Mouse (Mus musculus) frontal cortex, adult 2 months (tissue): Measurements from ENCODE around the gene Dnajb13. TPM values are rescaled to one million over a fixed set of nuclear protein-coding genes. Genes with fewer than 3 reads are reported as not detected.
"Not testable (repeated sequence)": the region's sequence is repeated elsewhere in the genome, so short reads cannot be mapped to it uniquely, and the experiment has no call there.

ENCODE experiments used
- DNase-seq, 2 experiments: peaks; one replicate each; pipeline ENCODE4 v3.0.0; 2022; ENCODE audit warnings: low spot score in 1 of 2; ENCODE audit errors: extremely low spot score in 1 of 2
- polyA plus RNA-seq: library from polyadenylated mRNA; depleted of rRNA; stranded (reverse); fragments of >200 nt; gene quantifications from 2 replicates; pipeline ENCODE4 v1.2.3, GENCODE M21; 2012

Dnajb13 gene
- polyA plus RNA-seq, 1 experiment: 0.98 TPM

DNA sequence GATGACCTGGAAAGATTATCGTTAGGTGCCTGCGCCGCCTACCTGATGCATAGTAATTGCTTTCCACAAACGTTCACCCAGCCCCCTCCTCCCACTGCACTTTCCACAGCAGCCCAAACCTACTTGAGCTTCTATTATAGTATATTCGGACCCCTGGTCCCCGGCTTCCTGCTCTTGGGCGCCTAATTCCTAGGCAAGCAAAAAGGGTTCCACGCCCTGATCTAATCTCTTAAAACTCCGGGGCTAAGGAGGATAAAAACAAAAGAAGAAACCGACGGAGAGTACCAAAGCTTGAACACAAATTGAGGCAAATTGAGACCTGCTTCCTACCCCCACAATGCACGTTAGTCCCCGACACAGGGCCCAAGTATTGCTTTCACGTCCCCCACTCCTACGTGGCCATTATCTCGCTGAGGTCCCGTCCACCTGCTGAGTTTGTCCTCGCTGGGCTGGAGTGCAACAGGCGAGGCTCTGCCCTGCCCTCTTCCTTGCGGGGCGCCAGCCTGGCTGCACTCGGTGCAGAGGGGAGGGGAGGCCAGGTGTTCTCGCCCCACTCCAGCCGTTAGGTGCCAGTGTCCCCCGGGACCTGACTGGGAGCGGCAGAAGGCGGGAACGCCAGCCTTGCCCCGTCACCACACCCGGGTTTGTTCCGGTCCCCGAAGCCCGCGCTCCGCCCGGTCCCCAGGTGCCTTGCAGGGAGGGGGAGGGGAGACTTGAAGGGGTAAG lies 22.2 kb downstream of the Dnajb13 start:
- DNase-seq: no peak

- DNase-seq: no peak
Measured at GRCm38 (mm10) chr7:100488474-100489048, 26.2 kb downstream of the Dnajb13 start.

- no peak for DNase-seq
Measured at GRCm38 (mm10) chr7:100487301-100487700, 27.5 kb downstream of the Dnajb13 start.

- DNase-seq: peak in 1 of 2 experiments; percentile 32
Measured at GRCm38 (mm10) chr7:100484493-100484892, 30.3 kb downstream of the Dnajb13 start.

GRCm38 (mm10) chr7:100482046-100482445 lies 32.7 kb downstream of the Dnajb13 start:
- DNase-seq: not testable (repeated sequence)

DNA sequence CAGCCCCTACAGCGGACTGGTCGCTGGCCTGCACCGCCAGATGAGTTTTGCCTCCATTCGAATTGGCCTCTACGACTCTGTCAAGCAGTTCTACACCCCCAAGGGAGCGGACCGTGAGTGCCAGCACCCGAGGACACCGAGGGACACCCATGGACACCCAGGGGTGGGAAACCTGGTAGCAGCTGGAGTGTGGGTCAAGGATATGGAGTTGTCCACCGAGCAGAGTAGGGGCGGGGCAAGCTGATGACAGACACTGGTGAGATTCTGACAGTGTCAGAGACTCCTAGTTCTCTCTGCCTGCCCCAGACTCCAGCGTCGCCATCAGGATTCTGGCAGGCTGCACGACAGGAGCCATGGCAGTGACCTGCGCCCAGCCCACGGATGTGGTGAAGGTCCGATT lies 34.6 kb downstream of the Dnajb13 start:
- no peak for DNase-seq

GRCm38 (mm10) chr7:100479823-100480164 lies 35.0 kb downstream of the Dnajb13 start:
- no peak for DNase-seq

- DNase-seq: no peak
Measured at GRCm38 (mm10) chr7:100479100-100479822, 35.5 kb downstream of the Dnajb13 start.

GRCm38 (mm10) chr7:100474680-100475079 lies 40.1 kb downstream of the Dnajb13 start:
- no peak for DNase-seq

- no peak for DNase-seq
Measured at GRCm38 (mm10) chr7:100473846-100474454, 40.8 kb downstream of the Dnajb13 start.

DNA sequence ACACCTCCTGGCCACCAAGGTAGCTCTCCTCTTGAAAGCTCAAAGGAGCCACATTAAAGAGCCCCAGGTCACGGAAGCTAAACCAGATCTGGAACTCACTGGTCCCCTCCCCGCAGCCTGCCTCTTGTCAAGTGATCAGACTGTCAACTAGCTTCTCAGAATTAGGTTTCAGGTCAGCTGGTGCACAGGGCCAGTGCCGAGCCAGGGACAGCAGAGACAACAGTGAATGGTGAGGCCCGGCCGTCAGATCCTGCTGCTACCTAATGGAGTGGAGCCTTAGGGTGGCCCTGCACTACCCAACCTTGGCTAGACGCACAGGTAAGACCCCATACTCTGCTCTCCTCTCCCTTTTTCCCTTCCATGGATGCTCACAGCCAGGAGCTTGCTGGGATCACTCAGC lies 42.0 kb downstream of the Dnajb13 start, which contains the start of gene Ucp3:
Ucp3 (plus strand) TSS at position 214 of the 400 bp plus-strand sequence.
- DNase-seq: no peak

DNA sequence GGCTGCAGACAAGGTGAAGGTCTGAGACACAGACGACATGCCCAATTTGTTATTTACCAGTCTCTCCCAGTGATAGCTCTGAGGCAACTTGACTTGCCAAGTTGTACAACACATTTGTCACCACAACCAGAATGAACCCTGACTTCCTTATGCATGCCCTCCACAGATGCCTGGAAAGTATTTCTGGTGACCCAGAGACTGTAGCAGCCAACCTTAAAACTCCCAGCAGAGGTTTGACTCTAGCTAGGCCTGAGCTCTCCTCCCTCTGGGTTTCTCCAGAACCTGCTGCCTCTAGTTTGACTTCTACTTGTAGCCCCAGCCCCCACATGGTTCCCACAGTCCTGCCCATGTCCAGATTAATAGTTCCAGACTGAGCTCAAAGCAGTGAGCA lies 43.4 kb downstream of the Dnajb13 start:
- DNase-seq: no peak

DNA sequence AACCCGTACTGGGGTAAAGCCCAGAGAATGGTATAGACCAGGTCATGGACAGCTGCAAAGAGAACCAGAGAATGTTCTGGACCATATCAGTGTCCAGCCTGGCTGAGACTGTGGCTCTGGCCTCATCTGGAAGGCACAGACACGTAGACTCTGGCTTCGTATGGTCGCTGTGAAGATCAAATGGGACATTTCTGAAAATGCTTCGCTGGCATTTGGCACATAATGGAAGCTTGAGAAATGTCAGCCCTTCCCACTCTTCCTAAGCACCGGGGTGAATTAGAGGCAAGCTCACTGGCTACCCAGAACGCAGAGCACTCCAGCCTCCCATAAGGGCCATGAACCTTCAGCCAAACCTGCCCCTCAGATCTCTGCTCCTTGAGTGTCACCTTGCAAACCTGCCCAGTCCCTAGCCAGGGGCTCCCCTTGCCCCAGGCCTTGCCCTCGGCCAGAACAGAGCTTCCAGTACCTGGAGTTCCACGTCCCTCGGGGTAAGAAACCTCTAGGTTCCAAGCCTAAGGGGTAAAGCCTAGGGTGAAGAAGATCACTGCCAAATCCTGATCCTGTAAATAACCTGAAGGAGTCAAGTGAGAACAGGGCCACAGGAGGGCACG lies 43.9 kb downstream of the Dnajb13 start:
- DNase-seq: no peak

- DNase-seq: no peak
Measured at GRCm38 (mm10) chr7:100469502-100469901, 45.3 kb downstream of the Dnajb13 start.

DNA sequence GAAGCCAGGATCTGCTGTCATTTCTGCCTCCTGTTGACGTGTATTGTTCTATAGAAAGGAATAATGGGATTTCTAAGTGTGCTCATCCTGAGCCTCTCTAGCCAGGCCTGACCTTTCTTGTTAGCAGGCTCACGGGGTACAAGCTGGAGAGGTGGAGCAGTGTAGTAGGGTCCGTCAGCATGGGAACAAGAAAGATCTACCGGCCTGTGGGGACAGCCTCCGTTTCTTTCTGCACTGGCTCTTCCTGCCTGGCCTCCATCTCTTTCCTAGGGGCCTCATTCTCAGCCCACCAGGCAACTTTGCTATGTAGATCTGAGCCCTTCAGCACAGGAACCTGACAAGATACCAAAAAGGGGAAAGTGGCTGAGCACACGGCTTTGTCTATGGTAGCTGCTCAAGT lies 46.0 kb downstream of the Dnajb13 start:
- no peak for DNase-seq

DNA sequence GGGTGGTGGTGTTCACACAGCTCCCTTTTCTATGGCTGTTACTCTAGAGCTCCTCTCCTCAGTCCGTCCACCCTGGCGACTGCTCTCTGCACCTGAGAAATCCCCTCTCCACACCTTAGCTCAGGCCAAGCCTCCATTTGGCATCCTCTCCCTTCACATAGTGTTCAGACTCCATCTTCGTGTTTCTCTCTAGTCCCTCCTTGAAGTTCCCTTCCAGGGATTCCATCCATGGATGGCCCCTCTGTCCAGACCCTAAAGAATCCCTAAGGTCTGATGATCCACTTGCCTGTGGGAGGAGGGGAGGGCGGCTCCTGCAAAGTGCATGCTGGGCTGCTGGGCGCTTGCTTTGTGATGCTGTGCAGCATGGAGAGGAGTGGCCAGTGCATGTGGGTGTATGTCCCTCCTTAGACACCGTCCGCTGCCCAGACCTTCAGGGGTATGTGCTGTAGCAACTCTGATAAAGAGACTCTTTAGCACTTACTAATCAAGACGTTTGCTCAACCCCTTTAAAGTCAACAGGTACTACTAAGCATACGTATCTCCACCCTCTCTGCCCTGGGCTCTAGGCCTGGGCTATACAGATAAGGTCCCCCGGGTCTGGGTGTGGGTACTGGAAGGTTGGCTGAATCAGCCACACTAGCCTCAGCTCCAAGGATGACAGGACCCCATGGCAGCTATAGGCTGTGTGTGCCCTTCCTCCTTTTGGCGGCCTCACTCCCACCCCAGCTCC lies 47.8 kb downstream of the Dnajb13 start:
- DNase-seq: no peak

DNA sequence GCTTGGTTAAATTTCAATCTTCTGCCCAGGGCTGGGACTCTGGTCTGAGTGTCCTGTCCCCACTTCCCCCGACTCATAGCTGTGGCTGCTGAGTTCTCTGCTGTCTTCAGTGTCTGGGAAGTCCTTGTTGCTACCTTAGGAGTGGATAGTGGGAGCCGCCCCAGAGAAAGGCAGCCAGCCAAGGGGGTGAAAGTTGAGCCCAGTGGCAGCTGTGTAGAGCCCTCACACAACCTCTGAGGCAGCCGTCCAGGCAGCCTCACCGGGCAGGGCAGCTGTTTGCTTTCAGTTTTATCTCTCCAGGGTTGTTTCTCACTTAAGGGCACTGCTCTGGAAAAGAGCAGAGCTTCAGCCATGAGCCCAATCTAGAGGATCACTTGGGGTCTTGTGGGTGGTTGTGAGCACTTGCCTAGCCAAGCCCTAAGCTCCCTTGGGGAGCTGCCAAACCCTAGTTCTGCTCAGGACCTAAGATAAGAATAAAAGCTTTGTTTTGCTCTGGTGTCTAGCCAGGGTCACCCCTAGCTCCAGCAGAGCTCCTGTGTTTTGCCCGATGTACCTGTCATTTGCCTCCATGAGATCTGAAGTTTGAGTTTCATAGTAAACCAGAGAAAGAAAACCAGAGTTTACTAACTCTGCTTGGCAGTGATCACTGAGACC lies 49.0 kb downstream of the Dnajb13 start:
- DNase-seq: peak in 1 of 2 experiments; percentile 27

DNA sequence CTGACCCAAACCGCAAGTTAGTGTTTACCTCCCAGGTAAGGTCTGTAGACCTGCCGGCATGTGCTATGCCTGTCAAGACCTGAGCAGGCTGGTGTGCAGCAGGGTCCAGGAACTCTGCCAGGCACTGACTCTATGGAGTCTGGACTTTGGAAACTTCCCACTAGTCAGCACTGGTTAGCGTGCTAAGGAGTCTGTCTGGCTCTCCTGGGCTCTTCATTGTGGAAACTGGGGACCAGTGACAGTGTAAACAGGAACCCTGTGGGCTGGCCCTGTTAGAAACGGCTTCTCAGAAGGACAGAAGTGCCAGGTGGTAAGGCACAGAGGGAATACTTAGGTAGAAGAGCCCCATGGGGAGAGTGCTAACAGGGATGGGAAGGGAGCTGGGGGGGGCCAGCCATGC lies 49.5 kb downstream of the Dnajb13 start:
- DNase-seq: no peak

DNA sequence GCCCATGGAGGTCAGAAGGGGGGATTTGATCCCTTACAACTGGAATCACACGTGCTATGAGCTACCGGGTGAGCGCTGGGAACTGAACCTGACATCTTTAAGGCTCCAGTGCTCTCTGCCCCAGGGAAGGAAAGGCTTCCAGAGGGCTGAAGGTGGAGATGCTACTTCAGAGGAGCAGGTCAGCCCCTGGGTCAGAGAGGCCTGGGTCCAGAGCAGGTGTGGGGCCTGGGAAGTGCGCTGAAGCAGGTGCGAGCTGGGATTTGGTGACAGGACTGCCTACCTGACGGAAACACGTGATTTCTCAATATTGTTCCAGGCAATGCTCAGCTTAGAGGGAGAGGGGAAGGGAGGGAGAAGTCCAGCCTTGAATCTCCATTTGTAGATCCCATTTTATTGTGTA lies 50.5 kb downstream of the Dnajb13 start:
- no peak for DNase-seq

DNA sequence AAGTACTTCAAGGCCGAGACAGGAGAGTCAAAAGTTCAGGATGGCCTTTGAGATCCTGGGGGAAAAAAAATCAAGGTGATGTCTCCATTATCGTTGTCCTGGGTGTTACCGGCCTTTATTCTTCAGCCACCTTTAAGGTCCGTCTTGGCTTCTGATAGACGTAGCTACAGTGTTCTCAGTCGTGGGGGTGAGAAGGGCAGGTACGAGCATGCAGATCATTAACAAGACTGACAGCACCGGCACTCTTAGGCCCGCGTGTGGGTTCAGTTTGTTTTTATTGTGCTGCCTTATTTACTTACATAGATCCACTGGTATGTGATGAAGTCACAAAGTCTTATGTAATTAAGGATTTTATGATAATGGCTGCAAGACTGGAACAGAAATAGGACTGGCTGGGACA lies 51.0 kb downstream of the Dnajb13 start:
- no peak for DNase-seq
